Comparison of ENCODE assay signal across 16 mouse cellular contexts in genomic region chr2:70505229-70505628, GRCm38 (mm10). TPM values are rescaled to one million over a fixed set of nuclear protein-coding genes. Genes with fewer than 3 reads are reported as not detected.
DNase-seq lines count a peak whose midpoint lies in the region; ATAC-seq and TF ChIP-seq lines count a peak whose summit lies in the region.
"Had no signal": no experiment of that assay in that cellular context is flagged by ENCODE, and none has a peak within 500 bp of the region (broad histone marks: within the 10 kb centered on the region; RNA-seq: fewer than 3 reads in every experiment).

No protein-coding gene starts in this region.

- no peaks in the 10 kb centered on the region for H3K9me3 ChIP-seq in heart, embryonic 13.5 days
- H3K9me3 ChIP-seq in kidney, postnatal 0 days (replicated peaks; ENCODE audit: low read length) = no peaks in the 10 kb centered on the region

- H3K4me2 ChIP-seq in heart, embryonic 13.5 days = no peak overlapping the region
- H3K4me2 ChIP-seq in kidney, postnatal 0 days (ENCODE audit: low read length) = no peak overlapping the region

- H3K36me3 ChIP-seq in heart, embryonic 13.5 days = no peaks in the 10 kb centered on the region
- H3K36me3 ChIP-seq in kidney, postnatal 0 days (ENCODE audit: insufficient read depth, low read length) = no peaks in the 10 kb centered on the region

- peaks cover 23% of the 10 kb centered on the region for H3K27me3 ChIP-seq in heart, embryonic 13.5 days (replicated peaks)
- H3K27me3 ChIP-seq in kidney, postnatal 0 days (ENCODE audit: insufficient read depth, low read length) = no peaks in the 10 kb centered on the region

- no peak for DNase-seq in heart, postnatal 4 days
- peak; percentile 72 for DNase-seq in kidney, postnatal 0 days (ENCODE audit: low spot score)
- no peak for DNase-seq in kidney, postnatal 14 days
- peak; percentile 9 for DNase-seq in 3T3-L1 (ENCODE audit: low read depth, low spot score)
- peak; percentile 35 for DNase-seq in adipocyte (ENCODE audit: low spot score)
- DNase-seq in gastrocnemius, adult 8-10 months (ENCODE audit: low spot score in 2 of 2) = no peak
- no peak for DNase-seq in urinary bladder, postnatal 25 days (ENCODE audit: low spot score)
- DNase-seq: cerebellum, postnatal 36 days; gastrocnemius, adult 2 months; heart, adult 11 months; heart, postnatal 10 days; kidney, postnatal 25 days; liver, postnatal 0 days had no signal

- no peak for ATAC-seq in heart, embryonic 13.5 days (ENCODE audit: extremely low read depth, insufficient number of reproducible peaks, low FRiP score, low TSS enrichment)
- ATAC-seq in kidney, postnatal 0 days (replicated peaks; ENCODE audit: low FRiP score, low read depth) = no peak
- ATAC-seq: liver, postnatal 0 days had no signal

- WGBS in heart, embryonic 13.5 days = 23% methylated on average over 1 of the region's 1 CpGs
- WGBS in kidney, postnatal 0 days = 12% methylated on average over 1 of the region's 1 CpGs

- peaks cover 14% of the 10 kb centered on the region for H3K4me1 ChIP-seq in heart, embryonic 13.5 days
- 0 out of 2 replicates have a peak, but pooled peaks cover 9% of the 10 kb centered on the region for H3K4me1 ChIP-seq in kidney, postnatal 0 days (replicated peaks; ENCODE audit: insufficient read depth, low read length)

- H3K27ac ChIP-seq in heart, embryonic 13.5 days (replicated peaks) = peak overlapping the region; percentile 66; the same call in 1 of the 2 replicates
- no peak overlapping the region for H3K27ac ChIP-seq in kidney, postnatal 0 days
- H3K27ac ChIP-seq: gastrocnemius, adult 2 months; stomach, postnatal 0 days had no signal

- no peak overlapping the region for H3K9ac ChIP-seq in heart, embryonic 13.5 days
- H3K9ac ChIP-seq in kidney, postnatal 0 days (ENCODE audit: low read depth, low read length) = no peak overlapping the region
- H3K9ac ChIP-seq: liver, postnatal 0 days had no signal

- TF ChIP-seq CTCF in kidney, postnatal 0 days (IDR thresholded peaks at IDR 0.05; ENCODE audit: low read depth) = no peak; the same call in 1 of the 2 replicates

- H3K4me3 ChIP-seq in heart, embryonic 13.5 days = no peak overlapping the region
- no peak overlapping the region for H3K4me3 ChIP-seq in kidney, postnatal 0 days (replicated peaks; ENCODE audit: low read depth, low read length)
- H3K4me3 ChIP-seq: gastrocnemius, adult 2 months had no signal

RNA-seq across cellular contexts. Expression of gene Erich2, which starts 3.4 kb away (rescaled TPM):
- 0.59 and 0.64 TPM in 2 replicates for polyA plus RNA-seq in heart, embryonic 13.5 days (2015; fragmentation: Nextera tagmentation; extraction: Ambion mirVana)
- total RNA-seq in heart, postnatal 4 days (2021) = under 1 TPM; 0.27 to 0.38 TPM
- polyA plus RNA-seq in kidney, postnatal 0 days (2015; fragmentation: Nextera tagmentation; extraction: Ambion mirVana) = 5.6 and 6.8 TPM in 2 replicates
- total RNA-seq in gastrocnemius, adult 8-10 months (2022) = not detected
- total RNA-seq: gastrocnemius, adult 2 months; heart, postnatal 10 days had no signal
- polyA plus RNA-seq: liver, postnatal 0 days had no signal

RNA-seq across cellular contexts. Expression of gene Sp5, which starts 30.5 kb away (rescaled TPM):
- polyA plus RNA-seq in heart, embryonic 13.5 days (2015; fragmentation: Nextera tagmentation; extraction: Ambion mirVana) = 0.53 and 0.86 TPM in 2 replicates
- under 1 TPM; 0.33 to 0.36 TPM for total RNA-seq in heart, postnatal 4 days (2021)
- 4.2 and 4.7 TPM in 2 replicates for polyA plus RNA-seq in kidney, postnatal 0 days (2015; fragmentation: Nextera tagmentation; extraction: Ambion mirVana)
- total RNA-seq in gastrocnemius, adult 8-10 months (2022) = not detected
- total RNA-seq: gastrocnemius, adult 2 months had no signal
- polyA plus RNA-seq: liver, postnatal 0 days had no signal

RNA-seq across cellular contexts. Expression of gene Gad1, which starts 47.6 kb away (rescaled TPM):
- polyA plus RNA-seq in heart, embryonic 13.5 days (2015; fragmentation: Nextera tagmentation; extraction: Ambion mirVana) = 0.22 and 0.23 TPM in 2 replicates
- under 1 TPM; 0.07 to 0.19 TPM for total RNA-seq in heart, postnatal 4 days (2021)
- 0.25 and 0.26 TPM in 2 replicates for polyA plus RNA-seq in kidney, postnatal 0 days (2015; fragmentation: Nextera tagmentation; extraction: Ambion mirVana)
- 1 to 10 TPM in 1 of 4 experiments, under 1 TPM in 3; 0.13 to 1.7 (median 0.44) TPM for total RNA-seq in gastrocnemius, adult 8-10 months (2022)
- polyA plus RNA-seq: C2C12 had no signal

Comparison
In these comparisons a context has a peak if more than half of its experiments do, and no peak if none do; other contexts are left out.
1. DNase-seq: peak in kidney, postnatal 0 days (single experiment), 3T3-L1 (single experiment) and adipocyte (single experiment); none in heart, postnatal 4 days (single experiment), kidney, postnatal 14 days (single experiment), gastrocnemius, adult 8-10 months (0 of 2) and urinary bladder, postnatal 25 days (single experiment).